Mouse (Mus musculus): ENCODE results near the gene Gm16485. TPM values are rescaled to one million over a fixed set of nuclear protein-coding genes. Genes with fewer than 3 reads are reported as not detected.

Gm16485 gene
- polyA plus RNA-seq, 1 experiment from 2014 or later: 0.11 TPM

DNA sequence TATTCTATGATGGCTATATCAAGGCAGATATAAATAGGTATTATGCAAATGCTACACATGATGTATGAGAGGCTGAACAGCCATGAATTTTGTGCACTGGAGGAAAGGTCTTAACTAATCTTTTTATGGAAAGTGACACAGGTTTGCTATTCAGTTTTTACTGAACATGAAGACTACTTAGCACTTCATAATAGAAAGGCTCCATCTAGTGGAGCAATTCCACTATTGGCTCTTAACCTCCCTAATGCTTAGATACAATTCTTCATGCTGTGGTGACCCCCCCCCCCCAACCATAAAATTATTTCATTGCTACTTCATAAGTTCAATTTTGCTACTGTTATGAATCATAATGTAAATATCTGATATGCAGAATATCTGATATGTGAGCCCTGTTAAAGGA is 29.6 kb downstream of the Gm16485 start:
- no peaks in the 10 kb centered on the region for H3K9me3 ChIP-seq (ENCODE audit: control insufficient read depth, low read length)
- H3K27ac ChIP-seq (ENCODE audit: low read depth, low read length): no peak overlapping the region
- DNase-seq (ENCODE audit: low spot score) (no peak), ATAC-seq (replicated peaks; ENCODE audit: low FRiP score) (0 out of 2 replicates have a peak, but pooled peaks have one; percentile 30)
- no peak overlapping the region for H3K4me3 ChIP-seq (ENCODE audit: low read depth, low read length)
- no peak overlapping the region for H3K9ac ChIP-seq (ENCODE audit: low read length)
- H3K36me3 ChIP-seq (ENCODE audit: control insufficient read depth, insufficient read depth, low read length): no peaks in the 10 kb centered on the region
- H3K4me2 ChIP-seq (ENCODE audit: low read depth, low read length, severe bottlenecking): no peak overlapping the region
- H3K4me1 ChIP-seq (replicated peaks; ENCODE audit: control insufficient read depth, insufficient read depth, low read length): no peaks in the 10 kb centered on the region
- H3K27me3 ChIP-seq (ENCODE audit: control insufficient read depth, insufficient read depth, low read length): no peaks in the 10 kb centered on the region

- H3K9ac ChIP-seq (ENCODE audit: low read length): no peak overlapping the region
- no peaks in the 10 kb centered on the region for H3K4me1 ChIP-seq (replicated peaks; ENCODE audit: control insufficient read depth, insufficient read depth, low read length)
- H3K9me3 ChIP-seq (ENCODE audit: control insufficient read depth, low read length): no peaks in the 10 kb centered on the region
- WGBS: 92% methylated on average over 2 of the region's 2 CpGs
- ATAC-seq (replicated peaks; ENCODE audit: low FRiP score) (no peak), DNase-seq (ENCODE audit: low spot score) (no peak)
- no peak overlapping the region for H3K27ac ChIP-seq (ENCODE audit: low read depth, low read length)
- no peak overlapping the region for H3K4me2 ChIP-seq (ENCODE audit: low read depth, low read length, severe bottlenecking)
- no peaks in the 10 kb centered on the region for H3K27me3 ChIP-seq (ENCODE audit: control insufficient read depth, insufficient read depth, low read length)
- no peaks in the 10 kb centered on the region for H3K36me3 ChIP-seq (ENCODE audit: control insufficient read depth, insufficient read depth, low read length)
- no peak overlapping the region for H3K4me3 ChIP-seq (ENCODE audit: low read depth, low read length)
Observed at GRCm38 (mm10) chr9:9015108-9015507, 43.5 kb downstream of the Gm16485 start.

Other genes with a start within 250 kb of the Gm16485 start
- gene Pgr, start 72.0 kb upstream of the Gm16485 start, polyA plus RNA-seq (2014; fragmentation: Nextera tagmentation; extraction: Ambion mirVana): 0.40 and 0.53 TPM in 2 replicates